Mouse (Mus musculus) C2C12 (cell line): ENCODE results near the gene Ccdc33. TPM values are rescaled to one million over a fixed set of nuclear protein-coding genes. Genes with fewer than 3 reads are reported as not detected.

Experiments used
- H3K27me3 ChIP-seq: one replicate; pipeline ENCODE4 v1.6.1; 2011; ENCODE audit not compliant: control insufficient read depth, insufficient read depth, insufficient read length
- H3K36me3 ChIP-seq: one replicate; pipeline ENCODE4 v1.6.1; 2011; ENCODE audit not compliant: control insufficient read depth, insufficient read depth
- H3K4me3 ChIP-seq: one replicate; pipeline ENCODE4 v1.5.1; 2011; ENCODE audit warnings: mild to moderate bottlenecking, control low read depth; ENCODE audit not compliant: poor library complexity, insufficient read depth, severe bottlenecking
- H3K79me2 ChIP-seq: one replicate; pipeline ENCODE4 v1.6.1; 2011; ENCODE audit not compliant: control insufficient read depth, insufficient read depth
- H3K79me3 ChIP-seq: one replicate; pipeline ENCODE4 v1.6.1; 2011; ENCODE audit warnings: low read depth, control low read depth
- H3ac ChIP-seq: one replicate; pipeline ENCODE3; 2011; ENCODE audit warnings: low read depth; ENCODE audit not compliant: control insufficient read depth, insufficient read length
- CEBPB ChIP-seq: IDR thresholded peaks from one replicate; pipeline ENCODE4 v1.6.1; 2011; ENCODE audit warnings: low read depth, mild to moderate bottlenecking, control low read depth, moderate library complexity
- CTCF ChIP-seq: IDR thresholded peaks from one replicate; pipeline ENCODE4 v1.5.1; 2011; ENCODE audit not compliant: control insufficient read depth, insufficient read depth, insufficient read length
- FOSL1 ChIP-seq: IDR thresholded peaks from one replicate; pipeline ENCODE4 v1.8.0; 2011; ENCODE audit warnings: mild to moderate bottlenecking, low read length; ENCODE audit not compliant: poor library complexity, insufficient read depth, severe bottlenecking
- MAX ChIP-seq: IDR thresholded peaks from one replicate; pipeline ENCODE4 v1.6.1; 2011; ENCODE audit warnings: mild to moderate bottlenecking, control low read depth
- MYOD1 ChIP-seq: IDR thresholded peaks from one replicate; pipeline ENCODE4 v1.6.1; 2011; ENCODE audit warnings: low read depth; ENCODE audit not compliant: control insufficient read depth, insufficient read length
- MYOG ChIP-seq: IDR thresholded peaks from one replicate; pipeline ENCODE4 v1.6.1; 2011; ENCODE audit not compliant: control insufficient read depth, insufficient read length; ENCODE audit errors: extremely low read depth
- USF1 ChIP-seq: IDR thresholded peaks from one replicate; pipeline ENCODE4 v1.6.1; 2011; ENCODE audit warnings: low read depth, mild to moderate bottlenecking, control low read depth, moderate library complexity
- polyA plus RNA-seq: library from polyadenylated mRNA; unstranded; fragments of >200 nt; fragmentation: generic; extraction: Trizol; gene quantifications from one replicate; pipeline ENCODE4 v1.2.1, GENCODE M21; 2012; ENCODE audit warnings: missing spikeins

Ccdc33 gene
- polyA plus RNA-seq, 1 experiment = not detected

DNA sequence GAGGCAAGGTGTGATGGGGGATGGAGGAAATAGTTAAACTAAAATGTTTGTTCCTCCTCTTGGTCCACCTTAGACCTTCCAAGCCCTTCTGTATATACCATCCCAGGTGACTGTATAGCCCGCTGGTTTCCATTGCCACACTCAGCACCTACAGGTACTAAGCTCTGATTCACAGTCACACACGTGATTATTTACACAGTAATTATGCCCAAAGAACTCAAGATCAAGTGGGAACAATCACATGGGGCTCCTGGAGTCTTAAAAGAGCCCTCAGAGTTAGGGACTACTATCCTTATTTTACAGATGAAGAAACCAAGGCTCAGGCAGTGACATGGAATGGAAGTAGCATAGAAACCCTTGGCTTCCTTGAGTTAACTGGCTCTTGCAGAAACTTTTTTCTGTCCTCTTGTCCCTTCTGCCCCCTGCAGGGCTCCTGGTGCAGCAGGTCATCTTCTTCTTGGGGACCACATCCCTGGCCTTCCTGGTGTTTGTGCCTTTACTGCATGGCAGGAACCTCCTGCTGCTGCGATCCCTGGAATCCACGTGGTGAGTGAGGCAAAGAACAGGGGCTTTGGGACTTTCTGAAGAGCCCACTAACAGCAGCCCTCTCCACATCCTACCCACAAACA is 32.2 kb upstream of the Ccdc33 start:
- Histone ChIP-seq H3K79me2 (no peaks in the 10 kb centered on the region), H3K79me3 (no peaks in the 10 kb centered on the region), H3K36me3 (no peaks in the 10 kb centered on the region), H3ac (no peak overlapping the region), H3K4me3 (no peak overlapping the region), H3K27me3 (no peaks in the 10 kb centered on the region)
- TF ChIP-seq MYOD1 (no peak), MYOG (no peak), FOSL1 (no peak), CEBPB (no peak), USF1 (no peak), MAX (no peak), CTCF (no peak)

DNA sequence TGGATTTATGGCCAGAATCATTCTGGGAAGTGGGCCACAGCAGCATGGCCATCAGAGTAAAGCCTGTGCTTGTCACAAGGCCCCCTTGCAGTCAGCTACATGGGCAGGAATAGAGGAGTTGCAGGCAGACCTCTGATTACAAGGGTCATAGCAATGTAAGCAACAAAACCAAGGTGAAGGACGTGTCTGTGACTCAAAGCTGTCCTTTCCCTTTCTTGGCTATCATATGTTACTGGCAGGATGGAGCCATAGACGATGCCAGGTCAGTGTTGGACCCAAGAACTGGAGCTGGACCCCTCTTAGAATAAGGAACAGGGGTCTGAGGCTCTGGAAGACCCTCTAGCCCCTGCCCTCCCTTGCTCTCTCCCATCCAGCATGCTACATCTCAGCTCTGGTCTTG is 30.2 kb upstream of the Ccdc33 start:
- no peak for TF ChIP-seq MYOD1
- no peak for TF ChIP-seq CTCF
- no peak for TF ChIP-seq MAX
- TF ChIP-seq USF1 = no peak
- TF ChIP-seq FOSL1 = no peak
- no peak for TF ChIP-seq CEBPB
- TF ChIP-seq MYOG = no peak
- Histone ChIP-seq H3ac (no peak overlapping the region), H3K79me3 (no peaks in the 10 kb centered on the region), H3K36me3 (no peaks in the 10 kb centered on the region), H3K27me3 (no peaks in the 10 kb centered on the region), H3K4me3 (no peak overlapping the region), H3K79me2 (no peaks in the 10 kb centered on the region)

DNA sequence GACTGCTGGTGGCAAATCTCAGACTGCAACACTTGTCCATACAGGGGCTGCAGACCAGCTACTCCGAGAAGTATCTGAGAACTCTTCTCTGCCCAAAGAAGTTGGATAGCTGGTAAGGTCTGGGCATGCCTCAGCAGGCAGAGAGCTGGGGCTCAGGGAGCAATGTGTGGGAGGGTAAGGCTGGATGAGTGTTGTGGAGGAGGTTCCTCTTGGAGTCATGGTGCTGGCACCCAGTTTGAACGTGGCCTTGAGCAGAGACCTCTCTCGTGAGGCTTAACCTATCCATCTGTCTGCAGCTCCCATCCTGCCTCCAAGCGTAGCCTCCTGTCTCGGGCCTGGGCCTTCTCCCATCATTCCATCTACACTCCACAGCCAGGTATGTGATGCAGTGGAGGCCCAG is 26.8 kb upstream of the Ccdc33 start:
- no peaks in the 10 kb centered on the region for H3K36me3 ChIP-seq
- no peak overlapping the region for H3K4me3 ChIP-seq
- H3K79me2 ChIP-seq = no peaks in the 10 kb centered on the region
- TF ChIP-seq FOSL1 (no peak), CEBPB (no peak), MYOG (no peak), USF1 (no peak), MAX (no peak), MYOD1 (no peak)
- H3K79me3 ChIP-seq = no peaks in the 10 kb centered on the region
- no peak overlapping the region for H3ac ChIP-seq
- no peaks in the 10 kb centered on the region for H3K27me3 ChIP-seq

DNA sequence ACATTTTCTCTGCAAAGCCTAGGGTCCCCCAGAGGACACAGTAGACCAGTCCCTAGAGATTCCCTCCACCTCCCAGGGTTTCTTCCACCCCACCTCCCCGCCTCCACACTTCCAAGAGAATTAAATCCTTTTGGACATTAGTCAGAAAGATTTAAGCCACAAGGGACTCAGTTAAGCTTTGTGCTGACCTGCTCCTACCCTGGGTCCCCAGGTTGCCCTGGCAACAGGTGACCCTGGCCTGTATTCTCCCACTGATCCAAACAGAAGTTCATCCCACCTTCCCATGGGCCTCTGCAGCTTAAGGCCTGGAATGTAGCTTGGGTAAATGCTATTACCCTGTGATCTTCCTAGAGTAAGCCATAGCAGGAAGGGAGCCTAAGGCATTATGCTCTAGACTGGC is 26.0 kb upstream of the Ccdc33 start:
- Histone ChIP-seq H3K79me2 (no peaks in the 10 kb centered on the region), H3ac (no peak overlapping the region), H3K79me3 (no peaks in the 10 kb centered on the region), H3K4me3 (no peak overlapping the region), H3K27me3 (no peaks in the 10 kb centered on the region), H3K36me3 (no peaks in the 10 kb centered on the region)
- TF ChIP-seq FOSL1 (no peak), CTCF (no peak), MYOG (no peak), USF1 (no peak), MYOD1 (no peak), CEBPB (no peak), MAX (no peak)

DNA sequence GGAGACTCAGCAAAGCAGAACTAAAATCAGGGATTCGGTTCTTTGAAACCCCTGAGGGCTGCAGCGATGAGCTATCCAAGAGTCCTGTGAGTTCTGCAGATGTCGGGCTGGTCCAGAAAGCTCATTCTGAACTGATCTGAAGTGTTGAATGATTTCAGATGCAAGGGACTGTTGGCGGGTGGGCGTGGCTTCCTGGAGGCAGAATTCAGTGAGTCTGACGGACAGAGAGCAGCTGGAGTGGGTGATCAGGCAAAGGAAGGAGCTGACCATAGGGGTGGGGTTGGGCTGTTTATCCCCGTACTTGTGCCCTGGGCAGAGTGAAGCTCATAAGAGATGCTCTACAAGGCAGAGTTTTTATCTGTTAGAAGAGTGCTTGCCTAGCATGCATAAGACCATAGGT is 24.8 kb upstream of the Ccdc33 start:
- TF ChIP-seq MYOD1 (peak; percentile 83), MYOG (no peak), CEBPB (no peak)
- H3K36me3 ChIP-seq = no peaks in the 10 kb centered on the region
- no peaks in the 10 kb centered on the region for H3K27me3 ChIP-seq

DNA sequence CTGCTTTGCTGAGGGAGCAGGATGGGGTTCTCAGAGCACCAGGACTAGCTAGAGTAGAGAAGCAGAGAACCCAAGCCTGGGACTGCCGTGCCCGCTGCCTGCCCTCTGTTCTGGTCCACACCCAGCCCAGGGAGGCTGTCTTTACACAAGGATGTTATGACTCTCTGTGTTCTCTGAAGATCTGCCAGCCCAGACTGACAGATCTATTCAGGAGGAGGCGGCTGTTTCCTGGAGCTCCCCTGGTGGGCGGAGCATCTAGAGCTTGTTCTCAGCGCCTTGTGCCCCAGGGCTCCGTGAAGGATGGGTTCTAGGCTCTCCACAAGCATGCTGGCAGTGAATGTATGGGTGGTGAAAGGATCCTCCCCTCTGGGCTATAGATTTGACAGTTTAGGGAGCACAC is 21.3 kb upstream of the Ccdc33 start:
- H3K27me3 ChIP-seq = no peaks in the 10 kb centered on the region
- no peak for TF ChIP-seq CEBPB
- TF ChIP-seq USF1 = no peak
- no peak for TF ChIP-seq MAX
- no peak for TF ChIP-seq MYOD1
- TF ChIP-seq FOSL1 = no peak
- TF ChIP-seq CTCF = no peak
- no peak for TF ChIP-seq MYOG
- no peaks in the 10 kb centered on the region for H3K79me3 ChIP-seq
- no peaks in the 10 kb centered on the region for H3K36me3 ChIP-seq
- no peak overlapping the region for H3K4me3 ChIP-seq
- no peaks in the 10 kb centered on the region for H3K79me2 ChIP-seq
- H3ac ChIP-seq = no peak overlapping the region

More for the DNA sequence above, 24.8 kb upstream of the Ccdc33 start:
- H3K79me3 ChIP-seq = no peaks in the 10 kb centered on the region
- no peak overlapping the region for H3ac ChIP-seq
- no peaks in the 10 kb centered on the region for H3K79me2 ChIP-seq
- H3K4me3 ChIP-seq = no peak overlapping the region
